Mouse (Mus musculus): ENCODE measurements around the gene Atad5.

- TF ChIP-seq POLR2A (IDR thresholded peaks at IDR 0.05; ENCODE audit: low read depth, low read length) (no peak), CTCF (IDR thresholded peaks at IDR 0.05; ENCODE audit: extremely low read depth, insufficient read length, insufficient replicate concordance, low read depth, low read length) (no peak)
These were observed 11.2 kb upstream of the Atad5 start for GRCm38 (mm10) chr11:80077784-80078545.

Data from small intestine, adult 2 months (tissue).